Mouse (Mus musculus) E14TG2a.4 (cell line): ENCODE data around the gene H1f0.

Source experiments
- CTCF ChIP-seq: conservative IDR thresholded peaks from 2 replicates; pipeline ENCODE4 v1.5.1; 2014; ENCODE audit warnings: low read length
- NANOG ChIP-seq: IDR thresholded peaks from 2 replicates; pipeline ENCODE4 v1.6.1; 2014; ENCODE audit warnings: borderline replicate concordance, low read length, mixed read lengths

DNA sequence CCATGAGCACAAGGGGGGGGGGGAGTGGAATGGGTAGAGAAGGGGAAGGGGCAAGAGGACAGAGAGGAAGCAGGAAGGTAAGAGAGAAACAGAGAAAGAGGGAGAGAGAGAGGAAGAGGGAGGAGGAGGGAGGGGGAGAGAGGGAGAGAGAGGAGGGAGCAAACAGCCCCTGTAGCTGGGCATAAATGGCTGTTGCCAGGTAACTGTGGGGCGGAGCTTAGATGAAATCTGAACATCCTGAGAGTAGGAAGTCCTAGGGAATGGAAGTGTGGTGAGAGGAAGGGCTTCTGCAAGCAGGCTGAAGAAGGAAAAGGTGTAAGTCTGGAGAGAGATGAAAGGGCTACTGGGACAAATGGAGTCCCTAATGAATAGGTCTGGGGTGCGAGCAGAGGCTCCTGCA lies 38.0 kb downstream of the H1f0 start:
- TF ChIP-seq NANOG (no peak), CTCF (no peak)
